Mouse (Mus musculus): Measurements from ENCODE around the gene Mtr. TPM values are rescaled to one million over a fixed set of nuclear protein-coding genes. Genes with fewer than 3 reads are reported as not detected.
A peak's percentile ranks its signal among the peaks of the same experiment; 100 is the strongest.

The Mtr gene
- total and polyA plus RNA-seq, 3 experiments: 26.4 to 58.5 (median 48.7) TPM

DNA sequence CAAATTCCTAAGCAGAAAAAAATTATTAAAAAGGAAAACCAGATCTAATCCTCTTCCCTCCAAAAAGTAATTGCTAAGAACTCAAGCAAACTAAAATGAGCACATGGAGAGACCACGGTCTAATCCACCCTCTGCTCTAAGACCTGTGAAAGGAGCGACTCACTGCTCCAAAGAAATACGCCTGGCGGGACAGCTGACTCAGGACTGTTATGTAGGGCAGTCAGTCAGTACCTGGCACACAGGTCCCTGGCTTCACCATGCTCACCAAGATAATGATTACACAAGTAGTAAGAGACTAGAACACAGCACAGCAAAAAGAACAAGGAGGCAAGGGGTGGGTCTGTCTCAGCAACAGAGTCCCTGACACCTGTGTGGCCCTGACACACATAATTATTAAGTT lies 29.7 kb downstream of the Mtr start:
- no peak for TF ChIP-seq CTCF (IDR thresholded peaks at IDR 0.05; ENCODE audit: low read depth, low read length)
- no peak for TF ChIP-seq POLR2AphosphoS5 (IDR thresholded peaks at IDR 0.05; ENCODE audit: insufficient replicate concordance, low read depth, low read length)
- no peak for DNase-seq (ENCODE audit: low spot score)
- ATAC-seq (ENCODE audit: extremely low read depth, insufficient number of reproducible peaks, low FRiP score, poor library complexity, severe bottlenecking): no peak
- H3K4me3 ChIP-seq (ENCODE audit: low read depth, low read length): no peak overlapping the region
- H3K36me3 ChIP-seq (replicated peaks): peaks cover 92% of the 10 kb centered on the region
- H3K27me3 ChIP-seq (ENCODE audit: insufficient read depth, low read length): no peaks in the 10 kb centered on the region
- H3K9me3 ChIP-seq (replicated peaks): no peaks in the 10 kb centered on the region
- no peaks in the 10 kb centered on the region for H3K4me1 ChIP-seq (ENCODE audit: insufficient read depth, low read depth, low read length)

DNA sequence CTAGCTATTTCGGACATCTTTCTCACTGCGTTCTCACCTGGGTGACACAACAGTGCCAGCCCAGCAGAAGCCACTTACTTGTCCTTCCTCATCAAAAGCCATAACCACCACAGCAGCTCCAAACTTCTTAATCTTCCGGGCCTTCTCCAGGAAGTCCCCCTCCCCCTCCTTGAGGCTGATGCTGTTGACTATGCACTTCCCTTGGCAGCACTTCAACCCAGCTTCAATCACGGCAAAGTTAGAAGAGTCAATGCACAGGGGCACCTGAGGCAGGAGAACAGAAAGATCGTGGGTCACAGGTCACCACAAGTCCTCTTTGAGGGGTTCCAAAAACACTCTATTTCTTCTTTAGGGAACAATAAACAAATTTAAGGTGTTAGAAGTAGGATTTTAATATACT lies 30.3 kb downstream of the Mtr start:
- Histone ChIP-seq H3K4me1 (ENCODE audit: insufficient read depth, low read depth, low read length) (no peaks in the 10 kb centered on the region), H3K36me3 (replicated peaks) (peaks cover 90% of the 10 kb centered on the region), H3K9me3 (replicated peaks) (no peaks in the 10 kb centered on the region), H3K27me3 (ENCODE audit: insufficient read depth, low read length) (no peaks in the 10 kb centered on the region), H3K4me3 (ENCODE audit: low read depth, low read length) (no peak overlapping the region)
- TF ChIP-seq TAL1 (conservative IDR thresholded peaks at IDR 0.05; ENCODE audit: low read depth, low read length) (no peak), GATA1 (IDR thresholded peaks at IDR 0.05; ENCODE audit: borderline replicate concordance, low read length) (no peak), POLR2AphosphoS5 (IDR thresholded peaks at IDR 0.05; ENCODE audit: insufficient replicate concordance, low read depth, low read length) (no peak), GATA2 (IDR thresholded peaks at IDR 0.05; ENCODE audit: borderline replicate concordance, low read depth, low read length) (no peak), CTCF (IDR thresholded peaks at IDR 0.05; ENCODE audit: low read depth, low read length) (no peak)
- DNase-seq (ENCODE audit: low spot score) (no peak), ATAC-seq (ENCODE audit: extremely low read depth, insufficient number of reproducible peaks, low FRiP score, poor library complexity, severe bottlenecking) (no peak)

DNA sequence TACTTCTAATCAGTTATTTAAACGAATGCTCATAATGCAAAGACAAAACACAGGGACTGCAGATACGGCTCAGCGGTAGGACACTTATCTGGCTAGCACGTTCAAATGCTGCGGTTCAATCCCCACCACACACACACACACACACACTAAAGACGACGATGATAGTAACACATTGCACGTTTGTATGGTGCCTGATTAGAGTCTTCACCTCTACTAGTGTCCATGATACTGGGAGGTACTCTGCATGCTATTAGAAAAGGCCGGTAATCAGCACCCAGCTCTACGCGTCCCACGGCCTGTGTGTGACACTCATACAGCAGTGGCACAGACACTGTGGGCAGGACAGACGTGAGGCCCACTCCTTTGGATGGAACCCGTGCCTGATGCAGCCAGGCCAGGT lies 39.3 kb downstream of the Mtr start:
- Histone ChIP-seq H3K27me3 (ENCODE audit: insufficient read depth, low read length) (no peaks in the 10 kb centered on the region), H3K4me3 (ENCODE audit: low read depth, low read length) (no peak overlapping the region), H3K36me3 (replicated peaks) (peaks cover 87% of the 10 kb centered on the region), H3K4me1 (ENCODE audit: insufficient read depth, low read depth, low read length) (no peaks in the 10 kb centered on the region), H3K9me3 (replicated peaks) (no peaks in the 10 kb centered on the region)
- ATAC-seq (ENCODE audit: extremely low read depth, insufficient number of reproducible peaks, low FRiP score, poor library complexity, severe bottlenecking): no peak
- no peak for TF ChIP-seq GATA2 (IDR thresholded peaks at IDR 0.05; ENCODE audit: borderline replicate concordance, low read depth, low read length)
- TF ChIP-seq CTCF (IDR thresholded peaks at IDR 0.05; ENCODE audit: low read depth, low read length): no peak
- no peak for TF ChIP-seq TAL1 (conservative IDR thresholded peaks at IDR 0.05; ENCODE audit: low read depth, low read length)
- TF ChIP-seq GATA1 (IDR thresholded peaks at IDR 0.05; ENCODE audit: borderline replicate concordance, low read length): no peak
- TF ChIP-seq POLR2AphosphoS5 (IDR thresholded peaks at IDR 0.05; ENCODE audit: insufficient replicate concordance, low read depth, low read length): no peak
- no peak for DNase-seq (ENCODE audit: low spot score)

DNA sequence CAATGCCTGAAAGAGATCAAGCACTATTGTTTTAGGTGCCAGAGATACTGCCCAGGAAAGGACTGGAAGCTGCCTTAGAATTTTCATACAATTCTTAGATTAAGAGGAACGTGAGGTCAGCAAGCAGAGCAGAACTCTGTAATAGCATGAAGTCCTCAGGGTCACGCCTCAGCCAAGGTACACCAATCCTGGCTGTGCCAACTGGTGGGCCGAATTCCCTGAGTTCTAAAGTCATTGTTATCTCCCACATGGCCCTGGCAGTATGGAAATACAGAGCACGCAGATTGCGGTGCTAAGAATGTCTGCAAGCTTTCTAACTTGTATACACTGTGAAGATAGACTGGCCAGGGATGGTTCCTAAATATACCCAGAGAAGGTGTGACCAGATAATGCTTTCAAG lies 43.0 kb downstream of the Mtr start:
- H3K27me3 ChIP-seq (ENCODE audit: insufficient read depth, low read length): no peaks in the 10 kb centered on the region
- TF ChIP-seq GATA1 (IDR thresholded peaks at IDR 0.05; ENCODE audit: borderline replicate concordance, low read length) (no peak), TAL1 (conservative IDR thresholded peaks at IDR 0.05; ENCODE audit: low read depth, low read length) (no peak), CTCF (IDR thresholded peaks at IDR 0.05; ENCODE audit: low read depth, low read length) (no peak), GATA2 (IDR thresholded peaks at IDR 0.05; ENCODE audit: borderline replicate concordance, low read depth, low read length) (no peak), POLR2AphosphoS5 (IDR thresholded peaks at IDR 0.05; ENCODE audit: insufficient replicate concordance, low read depth, low read length) (no peak)
- DNase-seq (ENCODE audit: low spot score) (no peak), ATAC-seq (ENCODE audit: extremely low read depth, insufficient number of reproducible peaks, low FRiP score, poor library complexity, severe bottlenecking) (no peak)
- H3K4me3 ChIP-seq (ENCODE audit: low read depth, low read length): no peak overlapping the region
- H3K9me3 ChIP-seq (replicated peaks): no peaks in the 10 kb centered on the region
- H3K4me1 ChIP-seq (ENCODE audit: insufficient read depth, low read depth, low read length): no peaks in the 10 kb centered on the region
- H3K36me3 ChIP-seq (replicated peaks): peaks cover 89% of the 10 kb centered on the region

DNA sequence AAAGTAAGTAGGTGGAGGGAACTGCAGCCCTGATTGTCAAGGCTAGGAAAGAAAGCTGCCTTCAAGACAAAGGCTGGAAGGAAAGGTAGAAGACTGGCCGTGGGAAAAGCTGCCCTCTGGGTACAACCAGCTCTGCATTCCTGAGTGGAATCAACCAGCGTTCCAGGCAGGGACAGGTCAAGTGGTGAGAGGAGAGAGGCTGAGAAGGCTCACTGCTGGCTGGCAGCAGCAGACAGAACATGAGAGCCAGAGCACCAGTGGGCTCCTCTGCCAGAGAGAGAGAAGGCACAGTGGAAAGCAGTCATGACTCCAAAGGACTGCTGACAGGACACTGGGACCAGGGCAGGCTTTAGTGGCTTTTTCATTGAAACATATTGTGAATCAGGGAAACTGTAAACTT lies 46.9 kb downstream of the Mtr start:
- Histone ChIP-seq H3K9me3 (replicated peaks) (no peaks in the 10 kb centered on the region), H3K4me3 (ENCODE audit: low read depth, low read length) (no peak overlapping the region), H3K4me1 (ENCODE audit: insufficient read depth, low read depth, low read length) (no peaks in the 10 kb centered on the region), H3K36me3 (replicated peaks) (peaks cover 81% of the 10 kb centered on the region), H3K27me3 (ENCODE audit: insufficient read depth, low read length) (no peaks in the 10 kb centered on the region)
- ATAC-seq (ENCODE audit: extremely low read depth, insufficient number of reproducible peaks, low FRiP score, poor library complexity, severe bottlenecking) (no peak), DNase-seq (ENCODE audit: low spot score) (no peak)
- TF ChIP-seq GATA1 (IDR thresholded peaks at IDR 0.05; ENCODE audit: borderline replicate concordance, low read length): no peak
- no peak for TF ChIP-seq CTCF (IDR thresholded peaks at IDR 0.05; ENCODE audit: low read depth, low read length)
- TF ChIP-seq POLR2AphosphoS5 (IDR thresholded peaks at IDR 0.05; ENCODE audit: insufficient replicate concordance, low read depth, low read length): no peak
- TF ChIP-seq TAL1 (conservative IDR thresholded peaks at IDR 0.05; ENCODE audit: low read depth, low read length): no peak
- TF ChIP-seq GATA2 (IDR thresholded peaks at IDR 0.05; ENCODE audit: borderline replicate concordance, low read depth, low read length): no peak

DNA sequence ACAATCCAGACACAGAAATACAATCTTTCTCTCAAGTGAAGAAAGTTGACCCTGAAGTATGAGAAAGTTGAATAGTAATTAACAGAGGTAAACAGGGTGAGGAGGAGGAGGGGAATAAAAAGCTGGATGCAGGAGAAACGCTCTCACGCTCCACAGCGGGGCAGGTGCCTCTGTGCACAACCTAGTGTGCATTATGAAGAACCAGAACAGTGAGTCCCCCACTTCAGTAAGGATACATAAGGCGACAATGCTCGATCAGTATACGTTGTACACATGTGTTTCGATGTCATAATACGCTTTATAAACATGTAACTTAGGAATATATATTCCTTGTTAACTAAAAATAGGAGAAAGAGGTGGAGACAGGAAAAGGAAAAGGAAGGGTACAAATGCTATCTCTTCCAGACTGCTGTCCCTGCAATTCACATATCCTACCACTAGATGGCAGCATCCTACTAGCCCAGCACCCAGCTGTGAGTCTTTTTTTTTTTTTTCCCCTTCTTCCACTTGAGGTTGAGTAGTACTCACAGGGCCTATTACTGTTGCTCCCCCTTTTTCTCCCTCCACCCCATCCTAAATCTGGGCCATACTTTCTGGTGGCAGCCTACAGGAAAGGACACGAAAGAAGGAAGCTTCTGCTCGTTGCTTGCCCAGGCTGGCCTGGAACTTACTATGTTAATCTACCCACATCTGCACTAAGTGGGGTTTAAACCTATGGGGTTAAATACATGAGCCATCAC lies 47.7 kb downstream of the Mtr start:
- Histone ChIP-seq H3K36me3 (replicated peaks) (peaks cover 83% of the 10 kb centered on the region), H3K4me1 (ENCODE audit: insufficient read depth, low read depth, low read length) (no peaks in the 10 kb centered on the region), H3K27me3 (ENCODE audit: insufficient read depth, low read length) (no peaks in the 10 kb centered on the region), H3K4me3 (ENCODE audit: low read depth, low read length) (no peak overlapping the region), H3K9me3 (replicated peaks) (no peaks in the 10 kb centered on the region)
- peak; percentile 38 for DNase-seq (ENCODE audit: low spot score)
- ATAC-seq (ENCODE audit: extremely low read depth, insufficient number of reproducible peaks, low FRiP score, poor library complexity, severe bottlenecking): peak; percentile 28; the same call in 1 of the 2 replicates
- TF ChIP-seq GATA1 (IDR thresholded peaks at IDR 0.05; ENCODE audit: borderline replicate concordance, low read length) (no peak), CTCF (IDR thresholded peaks at IDR 0.05; ENCODE audit: low read depth, low read length) (peak; percentile 94), TAL1 (conservative IDR thresholded peaks at IDR 0.05; ENCODE audit: low read depth, low read length) (no peak)
